Mouse (Mus musculus): Measurements from ENCODE around the gene Dynll1. TPM values are rescaled to one million over a fixed set of nuclear protein-coding genes. Genes with fewer than 3 reads are reported as not detected.
A peak's percentile ranks its signal among the peaks of the same experiment; 100 is the strongest.
"Not testable (repeated sequence)": the region's sequence is repeated elsewhere in the genome, so short reads cannot be mapped to it uniquely, and the experiment has no call there.

The Dynll1 gene
- polyA plus RNA-seq, 1 experiment: 750 TPM

DNA sequence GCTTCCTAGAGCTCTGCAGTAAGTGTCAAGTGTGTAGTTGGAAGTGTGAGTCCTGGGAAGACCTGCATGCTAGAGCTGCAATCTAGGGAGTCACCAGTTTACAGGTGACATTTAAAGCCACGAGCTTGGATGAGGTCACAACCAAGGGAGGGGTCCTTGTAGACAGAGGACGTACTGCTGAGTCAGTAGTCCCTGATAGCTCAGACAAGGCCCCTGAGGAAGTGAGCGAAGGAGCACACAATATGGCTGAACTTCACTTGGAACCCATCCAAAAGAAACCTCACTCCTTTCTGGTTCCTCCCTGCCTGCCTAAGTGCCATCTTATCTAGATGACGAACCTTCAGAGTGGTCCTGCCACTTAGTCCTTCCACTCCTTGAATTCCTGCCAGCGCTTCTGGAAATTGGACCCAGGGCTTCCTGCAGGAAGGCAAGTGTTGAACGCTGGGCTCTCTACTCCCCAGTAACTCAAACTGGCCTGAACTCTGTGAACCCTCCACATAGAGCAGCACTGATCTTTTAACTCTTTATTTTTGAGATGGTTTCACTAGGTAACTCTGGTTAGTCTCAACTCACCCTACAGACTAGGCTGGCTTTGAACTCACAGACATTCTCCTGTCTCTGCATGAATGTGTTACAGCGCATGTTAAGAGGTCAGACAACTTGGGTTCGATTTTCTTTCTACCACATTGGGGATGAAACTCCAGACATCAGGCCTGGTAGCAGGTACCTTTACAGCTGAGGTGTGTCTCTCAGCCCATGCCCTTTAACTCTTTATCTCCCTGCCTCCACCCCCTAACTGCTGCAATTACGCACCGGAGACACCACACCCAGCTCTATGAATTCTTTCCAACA lies 12.2 kb upstream of the Dynll1 start:
- DNase-seq (ENCODE audit: extremely low spot score in 1 of 2, low spot score in 1 of 2): no peak

DNA sequence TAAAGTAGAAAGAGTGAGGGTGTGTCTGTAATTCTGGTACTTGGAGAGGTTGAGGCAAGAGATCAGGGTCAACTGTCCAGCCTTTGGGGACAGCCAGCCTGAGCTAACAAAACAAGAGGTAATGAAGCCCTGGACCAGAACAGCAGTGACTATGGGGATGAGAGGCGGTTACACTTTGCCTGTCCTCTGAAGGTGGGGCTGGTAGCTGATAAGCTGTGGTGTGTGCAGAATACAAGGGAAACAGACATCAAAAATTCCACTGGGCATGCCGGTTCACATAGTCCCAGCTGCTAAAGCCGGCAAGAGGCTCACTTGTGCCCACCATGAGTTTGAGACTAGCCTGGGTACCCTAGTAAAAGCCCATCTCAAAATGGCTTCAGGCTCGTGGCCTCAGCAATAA lies 11.6 kb upstream of the Dynll1 start:
- DNase-seq (ENCODE audit: extremely low spot score in 1 of 2, low spot score in 1 of 2): no peak

DNA sequence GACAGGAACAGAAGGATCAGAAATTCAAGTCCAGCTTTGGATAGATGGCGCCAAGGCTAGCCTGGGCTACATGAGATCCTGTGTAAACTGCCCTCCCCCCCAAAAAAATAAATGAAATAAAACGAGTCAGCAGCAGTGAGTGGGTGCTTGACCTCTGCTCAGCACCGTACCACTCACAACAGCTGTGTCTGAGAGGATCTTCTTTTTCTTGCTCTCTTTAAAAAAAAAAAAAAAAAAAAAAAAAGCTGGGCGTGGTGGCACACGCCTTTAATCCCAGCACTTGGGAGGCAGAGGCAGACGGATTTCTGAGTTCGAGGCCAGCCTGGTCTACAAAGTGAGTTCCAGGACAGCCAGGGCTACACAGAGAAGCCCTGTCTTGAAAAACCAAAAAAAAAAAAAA lies 1.4 kb upstream of the Dynll1 start:
- not testable (repeated sequence) for DNase-seq (ENCODE audit: extremely low spot score in 1 of 2, low spot score in 1 of 2)

- DNase-seq (ENCODE audit: extremely low spot score in 1 of 2, low spot score in 1 of 2): peak in 1 of 2 experiments; percentile 20
These were observed 816 bp upstream of the Dynll1 start for GRCm38 (mm10) chr5:115301615-115302014.

GRCm38 (mm10) chr5:115300035-115300744 lies 609 bp downstream of the Dynll1 start:
- peak in 1 of 2 experiments; percentile 71 for DNase-seq (ENCODE audit: extremely low spot score in 1 of 2, low spot score in 1 of 2)

GRCm38 (mm10) chr5:115296347-115296746 lies 4.5 kb downstream of the Dynll1 start:
- no peak for DNase-seq (ENCODE audit: extremely low spot score in 1 of 2, low spot score in 1 of 2)

GRCm38 (mm10) chr5:115294173-115294572 lies 6.6 kb downstream of the Dynll1 start:
- DNase-seq (ENCODE audit: extremely low spot score in 1 of 2, low spot score in 1 of 2): no peak

GRCm38 (mm10) chr5:115284735-115285134 lies 16.1 kb downstream of the Dynll1 start:
- DNase-seq (ENCODE audit: extremely low spot score in 1 of 2, low spot score in 1 of 2): no peak

DNA sequence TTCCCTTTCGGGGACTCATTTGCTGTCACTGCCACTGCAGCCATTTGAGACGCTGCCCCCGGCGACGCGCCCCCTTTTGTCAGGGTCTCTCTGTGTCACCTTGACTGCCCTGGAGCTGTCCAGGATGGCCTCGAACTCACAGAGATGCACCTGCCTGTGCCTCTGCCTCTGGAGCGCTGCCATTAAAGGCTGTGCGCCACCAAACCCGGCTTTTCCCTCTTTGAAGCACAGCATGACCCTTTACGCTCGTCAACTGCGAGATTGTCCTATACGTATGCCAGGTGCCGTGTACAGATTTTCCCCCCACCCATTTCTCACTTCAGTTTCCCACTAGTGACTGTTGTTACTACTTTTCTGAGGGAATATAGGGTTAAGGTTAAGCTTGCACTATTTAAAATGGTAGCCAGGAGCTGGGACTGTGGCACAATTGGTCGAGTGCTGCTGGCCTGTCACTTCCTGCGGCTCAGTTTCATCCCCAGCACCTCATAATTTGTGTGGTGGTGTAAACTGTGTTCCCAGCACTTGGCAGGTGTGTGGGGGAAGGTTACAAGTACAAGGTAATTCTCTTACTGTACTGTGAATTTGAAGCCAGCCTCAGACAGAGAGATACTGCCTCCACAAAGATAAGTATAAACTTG lies 20.6 kb downstream of the Dynll1 start:
- no peak for DNase-seq (ENCODE audit: extremely low spot score in 1 of 2, low spot score in 1 of 2)

- DNase-seq (ENCODE audit: extremely low spot score in 1 of 2, low spot score in 1 of 2): peak; percentile 61 to 91
These were observed 21.4 kb downstream of the Dynll1 start, which contains the start of gene Coq5 for GRCm38 (mm10) chr5:115279226-115280049. Gene Coq5 (plus strand): TSS chr5:115279666.

GRCm38 (mm10) chr5:115278785-115279184 lies 22.0 kb downstream of the Dynll1 start:
- DNase-seq (ENCODE audit: extremely low spot score in 1 of 2, low spot score in 1 of 2): no peak

- no peak for DNase-seq (ENCODE audit: extremely low spot score in 1 of 2, low spot score in 1 of 2)
These were observed 22.7 kb downstream of the Dynll1 start for GRCm38 (mm10) chr5:115278053-115278452.

DNA sequence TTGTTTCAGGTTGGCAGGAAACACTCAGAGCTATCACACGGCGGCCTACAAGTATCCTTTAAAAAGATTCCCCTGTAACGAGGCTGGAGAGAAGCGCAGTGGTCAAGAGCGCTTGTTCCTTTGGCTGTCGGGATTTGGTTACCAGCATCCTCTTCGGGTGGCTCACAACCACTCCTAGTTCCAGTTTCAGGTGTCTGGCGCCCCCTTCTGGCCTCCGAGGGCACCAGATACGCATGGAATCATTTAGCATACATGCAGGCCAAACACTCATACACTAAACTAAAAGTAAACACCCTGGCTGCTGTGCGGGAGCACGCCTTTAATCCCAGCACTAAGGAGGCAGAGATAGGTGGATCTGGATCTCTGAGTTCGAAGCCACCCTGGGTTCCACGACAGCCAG lies 24.8 kb downstream of the Dynll1 start:
- no peak for DNase-seq (ENCODE audit: extremely low spot score in 1 of 2, low spot score in 1 of 2)

DNA sequence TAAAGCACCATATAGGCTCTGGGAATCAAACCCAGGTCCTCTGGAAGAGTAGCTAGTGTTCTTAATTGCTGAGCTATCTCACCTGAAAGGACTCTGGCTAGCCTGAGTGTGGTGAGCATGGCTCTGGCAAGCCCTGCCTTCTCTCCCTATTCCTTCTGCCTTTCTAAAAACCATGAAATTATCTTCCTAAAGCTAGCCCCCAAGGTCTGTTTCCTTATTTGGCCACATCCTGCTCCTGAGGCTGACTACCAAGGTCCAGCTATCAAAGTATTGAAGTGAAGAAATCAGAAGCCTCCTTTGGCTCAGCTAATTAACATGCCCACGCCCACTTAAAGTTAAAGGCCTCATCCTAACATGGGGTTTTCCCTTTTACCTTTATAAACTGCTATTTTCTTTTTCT lies 26.0 kb downstream of the Dynll1 start:
- DNase-seq (ENCODE audit: extremely low spot score in 1 of 2, low spot score in 1 of 2): no peak

DNA sequence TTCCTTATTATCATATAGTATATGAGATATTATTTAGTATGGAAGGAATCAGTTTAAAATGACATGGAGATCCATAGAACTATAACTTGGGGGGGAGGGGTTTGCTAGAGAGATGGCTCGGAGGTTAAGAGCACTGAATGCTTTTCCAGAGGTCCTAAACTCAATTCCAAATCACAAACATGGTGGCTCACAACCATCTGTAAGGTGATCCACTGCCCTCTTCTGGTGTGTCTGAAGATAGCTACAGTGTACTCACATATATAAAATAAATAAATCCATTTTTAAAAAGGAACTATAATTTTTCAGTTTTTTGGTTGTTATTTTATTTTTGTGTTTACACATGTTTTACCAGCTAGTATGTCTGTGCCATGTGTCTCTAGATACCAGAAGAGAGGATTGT lies 26.4 kb downstream of the Dynll1 start:
- DNase-seq (ENCODE audit: extremely low spot score in 1 of 2, low spot score in 1 of 2): no peak

DNA sequence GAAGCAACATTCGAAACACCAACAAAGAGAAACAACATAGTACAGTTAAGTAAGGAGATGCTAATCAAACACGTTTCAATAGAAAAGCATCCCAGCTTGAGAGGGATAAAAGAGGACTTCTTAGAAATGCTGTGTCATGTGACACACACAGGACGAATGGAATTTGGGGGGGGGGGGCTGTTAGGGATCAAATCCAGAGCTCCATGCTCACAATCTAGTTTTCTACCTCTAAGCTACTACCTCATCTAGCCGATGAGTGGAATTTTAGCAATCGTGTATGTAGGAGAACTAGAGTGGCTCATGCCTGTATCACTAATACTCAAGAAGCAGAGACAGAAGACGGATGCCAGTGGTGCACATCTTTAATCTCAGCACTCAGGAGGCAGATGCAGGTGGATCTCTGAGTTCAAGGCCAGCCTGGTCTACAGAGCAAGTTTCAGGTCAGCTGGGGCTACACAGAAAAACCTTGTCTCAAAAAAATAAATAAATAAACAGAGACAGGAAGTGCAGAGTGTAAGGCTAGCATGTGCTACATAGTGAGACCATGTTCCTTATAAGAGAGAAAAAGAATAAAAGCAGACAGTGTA lies 27.2 kb downstream of the Dynll1 start:
- no peak for DNase-seq (ENCODE audit: extremely low spot score in 1 of 2, low spot score in 1 of 2)

- DNase-seq (ENCODE audit: extremely low spot score in 1 of 2, low spot score in 1 of 2): peak; percentile 97 to 100
These were observed 27.8 kb downstream of the Dynll1 start, which contains the start of gene Rnf10 for GRCm38 (mm10) chr5:115272812-115273548. Gene Rnf10 (minus strand): TSS chr5:115272898.

GRCm38 (mm10) chr5:115271931-115272811 lies 28.6 kb downstream of the Dynll1 start:
- peak in 1 of 2 experiments; percentile 40 for DNase-seq (ENCODE audit: extremely low spot score in 1 of 2, low spot score in 1 of 2)

Measured in frontal cortex, adult 2 months (tissue).